Mouse (Mus musculus): ENCODE measurements at regions not wholly inside any gene's neighbourhood (a gene's known extent, or its start where the extent isn't known, plus 50 kb on each side); places are given as distances from the start of the nearest gene placed in this dataset.

GRCm38 (mm10) chr5:116874941-116875340 lies 241.0 kb downstream of the Suds3 start:
- TF ChIP-seq CTCF (IDR thresholded peaks at IDR 0.05; ENCODE audit: low read depth) = no peak
- TF ChIP-seq EP300 (optimal IDR thresholded peaks at IDR 0.05) = no peak
